Mouse (Mus musculus): ENCODE measurements around the gene Tmem231.

- no peak for TF ChIP-seq CTCF (conservative IDR thresholded peaks at IDR 0.05; ENCODE audit: low read length)
- no peak for TF ChIP-seq NANOG (IDR thresholded peaks at IDR 0.05; ENCODE audit: borderline replicate concordance, low read length)
Observed at GRCm38 (mm10) chr8:111964849-111965561, 31.3 kb upstream of the Tmem231 start.

Data from E14TG2a.4 (cell line).